Mouse (Mus musculus): ENCODE measurements around the gene Atp13a1.

- TF ChIP-seq CTCF (IDR thresholded peaks at IDR 0.05; ENCODE audit: low read depth, low read length) (no peak), POLR2A (IDR thresholded peaks at IDR 0.05; ENCODE audit: borderline replicate concordance, low read depth, low read length) (no peak)
These were observed 19.7 kb upstream of the Atp13a1 start for GRCm38 (mm10) chr8:69771221-69771620.
